Mouse (Mus musculus) inflammation-experienced regulatory T-cells, adult 6 months (primary cell): Measurements from ENCODE around the gene Smarcd1. TPM values are rescaled to one million over a fixed set of nuclear protein-coding genes. Genes with fewer than 3 reads are reported as not detected.
A peak's percentile ranks its signal among the peaks of the same experiment; 100 is the strongest.

Experiments
- ATAC-seq: one replicate; pipeline ENCODE4 v1.8.0; 2017
- polyA plus RNA-seq, 3 experiments: library from polyadenylated mRNA; unstranded; fragments of 100-300 nt; shearing (Covaris generic); gene quantifications; one replicate each; pipeline ENCODE4 v1.2.1; 2017

Gene Smarcd1
- 10 to 100 TPM in 2 of 3 experiments, 1 to 10 TPM in 1; 8.4 to 15.5 (median 10.5) TPM for polyA plus RNA-seq

- ATAC-seq: peak; percentile 85
These were observed at the start of gene Smarcd1 for GRCm38 (mm10) chr15:99701999-99702900. Gene Smarcd1, plus strand, starts transcription at chr15:99702129.

DNA sequence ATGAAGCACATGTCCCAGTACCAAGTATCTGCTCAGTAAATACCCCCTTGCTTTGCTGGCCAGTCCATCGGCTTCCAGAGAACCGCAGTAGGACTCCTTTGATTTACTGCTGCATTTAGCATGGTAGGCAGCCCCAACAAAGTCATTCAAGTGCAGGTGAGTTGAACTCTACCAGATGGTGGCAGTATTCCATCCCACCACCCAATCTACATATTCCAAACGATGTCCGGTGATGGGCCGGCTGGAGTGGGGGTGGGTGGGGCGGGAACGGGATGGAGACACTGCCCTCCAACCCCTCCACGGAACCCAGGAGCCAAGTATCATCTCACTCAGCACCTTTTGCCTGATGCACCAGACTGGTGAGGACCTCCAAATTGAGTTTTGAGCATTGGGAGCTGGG is 48.6 kb upstream of the Smarcd1 start:
- no peak for ATAC-seq

DNA sequence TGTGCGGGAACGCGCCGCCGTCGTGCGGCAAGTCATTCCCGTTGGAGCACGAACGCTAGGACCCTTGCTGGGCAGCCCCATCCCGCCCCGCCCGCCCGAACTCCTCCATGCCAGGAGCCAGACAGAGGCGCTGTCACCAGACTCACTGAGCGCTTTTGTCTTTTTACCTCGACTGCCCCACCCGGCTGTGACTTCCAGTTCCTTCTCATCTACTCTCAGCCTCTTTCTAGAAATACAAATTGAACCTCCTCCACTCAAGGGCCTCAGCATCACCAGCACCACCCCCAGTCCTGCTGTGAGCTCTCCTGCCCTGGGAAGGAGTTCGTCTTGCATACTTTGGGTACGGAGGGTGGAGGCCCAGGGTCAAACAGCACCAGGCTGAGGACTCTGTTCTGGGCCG is 48.1 kb upstream of the Smarcd1 start:
- no peak for ATAC-seq

- no peak for ATAC-seq
These were observed 46.0 kb upstream of the Smarcd1 start for GRCm38 (mm10) chr15:99655956-99656355.

GRCm38 (mm10) chr15:99658437-99658836 is 43.5 kb upstream of the Smarcd1 start:
- ATAC-seq: no peak

DNA sequence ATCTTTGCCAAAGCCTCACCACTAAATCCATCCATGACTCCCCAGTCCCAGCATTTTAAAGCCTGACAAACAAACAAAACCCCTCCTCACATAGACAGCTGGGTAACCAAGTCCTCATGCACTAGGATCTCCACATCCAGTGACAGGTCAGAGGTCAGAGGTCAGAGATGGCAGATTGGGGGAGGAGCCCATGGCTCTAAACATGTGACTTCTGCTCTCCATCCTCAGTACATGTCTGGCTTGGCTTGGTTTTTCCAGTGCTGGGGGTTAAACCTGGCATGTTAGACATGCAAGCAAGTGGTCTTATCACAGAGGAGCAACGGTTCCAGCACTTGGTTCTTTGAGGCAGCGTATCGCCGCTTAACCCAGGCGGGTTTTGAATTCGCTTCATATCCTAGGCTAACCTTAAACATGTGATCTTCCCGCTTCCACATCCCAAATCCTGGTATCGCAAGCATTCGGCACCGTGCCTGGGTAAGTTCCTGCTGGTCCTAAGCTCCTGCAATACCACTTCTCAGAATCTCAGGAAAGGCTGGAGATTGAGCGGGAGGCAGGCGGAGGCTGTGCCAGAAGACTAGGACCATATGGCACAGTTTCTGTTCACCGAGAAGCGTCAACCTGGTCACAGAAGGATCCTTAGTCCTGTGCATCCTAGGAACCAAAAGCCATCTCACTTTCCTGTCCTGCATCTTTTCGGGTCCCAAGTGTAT is 40.7 kb upstream of the Smarcd1 start:
- ATAC-seq: no peak

- ATAC-seq: no peak
These were observed 39.6 kb upstream of the Smarcd1 start for GRCm38 (mm10) chr15:99662371-99662770.

- ATAC-seq: no peak
These were observed 37.8 kb upstream of the Smarcd1 start for GRCm38 (mm10) chr15:99663964-99664599.

DNA sequence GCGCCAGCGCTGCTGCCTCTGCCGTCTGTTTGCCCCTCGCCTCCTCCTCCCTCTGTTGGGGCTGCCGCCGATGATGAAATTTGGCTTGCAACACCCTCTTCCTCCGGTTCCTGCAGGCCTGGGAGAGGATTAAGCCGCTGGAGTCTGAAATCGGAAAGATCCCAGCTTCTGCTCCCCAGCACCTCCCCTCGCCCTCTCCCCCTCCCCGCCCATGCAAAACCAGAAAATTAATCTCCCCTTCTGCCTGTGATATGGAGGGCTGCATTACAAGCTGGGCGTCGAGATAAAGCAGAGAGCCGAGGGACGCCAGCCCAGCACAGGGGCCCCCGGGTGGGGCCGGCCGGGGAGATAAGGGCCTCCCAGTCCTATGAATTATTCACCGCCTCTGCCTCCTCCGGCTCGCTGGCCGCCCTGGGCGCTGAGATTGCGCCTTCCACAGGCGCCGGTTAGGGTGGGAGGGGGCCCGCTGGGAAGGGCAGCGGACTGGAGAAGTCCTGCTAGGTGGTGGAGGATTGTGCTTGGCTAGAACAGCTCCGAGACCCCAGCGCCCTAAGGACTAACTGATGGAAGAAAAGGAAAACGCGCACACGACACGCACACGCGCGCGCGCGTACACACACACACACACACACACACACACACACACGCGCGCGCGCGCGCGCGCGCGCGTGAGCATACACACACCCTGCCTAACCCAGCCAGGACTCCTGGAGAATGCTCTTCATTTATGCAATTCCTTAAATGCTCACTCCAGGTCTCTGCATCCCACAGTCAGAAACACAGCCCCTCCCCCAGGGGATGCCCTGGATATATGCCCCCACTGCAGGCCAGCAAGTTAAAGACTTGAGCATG is 37.1 kb upstream of the Smarcd1 start:
- no peak for ATAC-seq

DNA sequence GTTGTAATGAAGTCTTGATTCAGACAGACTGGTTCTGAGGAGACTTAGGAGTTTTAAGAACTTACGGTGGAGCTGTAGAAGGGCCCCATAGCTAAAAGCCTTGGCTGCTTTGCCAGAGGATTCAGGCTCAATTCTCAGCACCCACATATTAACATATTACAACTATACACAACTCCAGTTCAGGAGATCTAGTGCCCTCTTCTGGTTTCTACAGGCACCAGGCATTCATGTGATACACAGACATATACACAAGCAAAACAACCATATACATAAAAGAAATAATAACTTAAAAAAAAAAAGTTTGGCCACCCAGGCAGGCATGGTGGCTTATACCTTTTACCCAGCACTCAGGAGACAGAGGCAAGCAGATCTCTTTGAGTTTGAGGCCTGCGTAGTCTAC is 34.4 kb upstream of the Smarcd1 start:
- ATAC-seq: no peak

- peak; percentile 77 for ATAC-seq
These were observed 33.0 kb upstream of the Smarcd1 start for GRCm38 (mm10) chr15:99668881-99669280.

GRCm38 (mm10) chr15:99669392-99669791 is 32.5 kb upstream of the Smarcd1 start:
- no peak for ATAC-seq

- no peak for ATAC-seq
These were observed 31.6 kb upstream of the Smarcd1 start, which contains the start of gene Asic1 for GRCm38 (mm10) chr15:99670154-99670821. Gene Asic1, plus strand, starts transcription at chr15:99670368.

GRCm38 (mm10) chr15:99670964-99671670 is 30.8 kb upstream of the Smarcd1 start:
- no peak for ATAC-seq

DNA sequence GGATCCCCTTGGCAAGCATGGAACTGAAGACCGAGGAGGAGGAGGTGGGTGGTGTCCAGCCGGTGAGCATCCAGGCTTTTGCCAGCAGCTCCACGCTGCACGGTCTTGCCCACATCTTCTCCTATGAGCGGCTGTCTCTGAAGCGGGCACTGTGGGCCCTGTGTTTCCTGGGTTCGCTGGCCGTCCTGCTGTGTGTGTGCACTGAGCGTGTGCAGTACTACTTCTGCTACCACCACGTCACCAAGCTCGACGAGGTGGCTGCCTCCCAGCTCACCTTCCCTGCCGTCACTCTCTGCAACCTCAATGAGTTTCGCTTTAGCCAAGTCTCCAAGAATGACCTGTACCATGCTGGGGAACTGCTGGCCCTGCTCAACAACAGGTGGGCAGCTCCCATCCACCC is 30.1 kb upstream of the Smarcd1 start:
- ATAC-seq: no peak

GRCm38 (mm10) chr15:99674866-99675265 is 27.1 kb upstream of the Smarcd1 start:
- no peak for ATAC-seq

DNA sequence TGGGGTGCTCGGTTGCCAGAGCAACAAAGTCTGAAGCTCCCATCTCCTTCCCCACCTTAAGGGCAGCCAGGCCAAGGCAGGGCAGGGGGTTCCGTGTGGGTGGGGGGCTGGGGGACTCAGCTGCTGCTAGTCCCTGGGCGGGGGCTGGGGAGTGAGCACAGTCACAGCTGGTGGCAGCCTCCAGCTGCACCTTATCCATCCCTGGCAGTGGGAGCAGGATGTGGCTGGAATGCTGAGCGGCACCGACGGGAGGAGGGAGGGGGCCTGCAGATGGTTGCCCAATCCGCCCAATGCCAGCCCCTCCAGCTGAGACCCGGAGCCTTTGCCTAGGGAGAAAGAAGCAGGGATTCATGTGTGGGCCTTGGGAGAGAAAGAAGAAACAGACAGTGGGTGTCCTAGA is 24.8 kb upstream of the Smarcd1 start:
- ATAC-seq: no peak

- no peak for ATAC-seq
These were observed 23.7 kb upstream of the Smarcd1 start for GRCm38 (mm10) chr15:99678063-99678800.

GRCm38 (mm10) chr15:99679008-99679407 is 22.9 kb upstream of the Smarcd1 start:
- ATAC-seq: no peak

GRCm38 (mm10) chr15:99682880-99683279 is 19.0 kb upstream of the Smarcd1 start:
- ATAC-seq: no peak
